Mouse (Mus musculus) hindbrain, embryonic 15.5 days (tissue): ENCODE results near the gene Arhgap15. TPM values are rescaled to one million over a fixed set of nuclear protein-coding genes. Genes with fewer than 3 reads are reported as not detected.

Source experiments
- ATAC-seq: fragments of 200-750 bp; cut with Nextera tagmentation; 2 replicates; pipeline ENCODE4 v1.8.0; 2017; ENCODE audit warnings: low read depth, moderate number of reproducible peaks, moderate TSS enrichment; ENCODE audit not compliant: low FRiP score
- H3K27ac ChIP-seq: fragments of 300-500 bp; sonication (generic); replicated peaks from 2 replicates; pipeline ENCODE4 v1.5.1; 2015; ENCODE audit warnings: mild to moderate bottlenecking, inconsistent platforms
- H3K27me3 ChIP-seq: fragments of 300-500 bp; sonication (generic); 2 replicates; pipeline ENCODE4 v1.6.1; 2015; ENCODE audit warnings: control low read depth, inconsistent platforms
- H3K36me3 ChIP-seq: fragments of 300-500 bp; sonication (generic); 2 replicates; pipeline ENCODE4 v1.6.1; 2015; ENCODE audit warnings: control low read depth, inconsistent platforms
- H3K4me1 ChIP-seq: fragments of 300-500 bp; sonication (generic); replicated peaks from 2 replicates; pipeline ENCODE4 v1.6.1; 2015; ENCODE audit warnings: control low read depth, inconsistent platforms
- H3K4me2 ChIP-seq: fragments of 300-500 bp; sonication (generic); 2 replicates; pipeline ENCODE4 v1.6.1; 2015; ENCODE audit warnings: moderate library complexity, mild to moderate bottlenecking, inconsistent platforms
- H3K4me3 ChIP-seq: fragments of 300-500 bp; sonication (generic); 2 replicates; pipeline ENCODE4 v1.5.1; 2015; ENCODE audit warnings: mild to moderate bottlenecking, inconsistent platforms
- H3K9ac ChIP-seq: fragments of 300-500 bp; sonication (generic); 2 replicates; pipeline ENCODE4 v1.6.1; 2015; ENCODE audit warnings: inconsistent platforms
- H3K9me3 ChIP-seq: fragments of 300-500 bp; sonication (generic); 2 replicates; pipeline ENCODE4 v1.6.1; 2016; ENCODE audit warnings: control low read depth, inconsistent platforms
- WGBS: fragments of 180-500 bp; shearing (Covaris S2); methylation state at CpG from one replicate; pipeline ENCODE4 v1.1.7; 2015; 5-methylcytosine and 5-hydroxymethylcytosine counted together
- polyA plus RNA-seq: library from polyadenylated mRNA; unstranded; fragments of >200 nt; fragmentation: Nextera tagmentation; extraction: Ambion mirVana; gene quantifications from 2 replicates; pipeline ENCODE4 v1.2.1, GENCODE M21; 2015

Arhgap15 gene
- polyA plus RNA-seq, 1 experiment from 2014 or later: 3.3 TPM

DNA sequence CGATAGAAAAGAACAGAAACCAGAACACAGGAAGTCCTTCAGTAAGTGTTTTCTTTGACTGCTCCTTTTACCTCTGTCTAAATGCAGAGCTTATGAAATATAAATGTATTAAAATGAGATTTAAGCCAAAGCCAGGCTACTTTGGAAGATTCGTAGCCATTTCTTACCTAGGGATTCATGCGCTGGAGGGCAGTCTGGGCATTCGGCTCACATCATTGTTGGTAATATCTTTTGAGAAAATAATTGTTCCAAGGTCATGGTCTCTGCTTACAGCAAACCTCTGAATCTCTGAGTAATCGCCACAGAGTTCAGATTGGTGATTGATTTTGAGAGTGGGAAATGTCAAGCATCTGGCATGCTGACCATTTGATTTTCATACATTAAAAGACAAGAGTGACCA is 316.4 kb downstream of the Arhgap15 start:
- no peak overlapping the region for H3K27ac ChIP-seq
- no peaks in the 10 kb centered on the region for H3K27me3 ChIP-seq
- H3K36me3 ChIP-seq: no peaks in the 10 kb centered on the region
- H3K4me3 ChIP-seq: no peak overlapping the region
- 83% methylated on average over 5 of the region's 5 CpGs for WGBS
- no peaks in the 10 kb centered on the region for H3K4me1 ChIP-seq
- no peak for ATAC-seq
- H3K9ac ChIP-seq: no peak overlapping the region
- no peak overlapping the region for H3K4me2 ChIP-seq
- no peaks in the 10 kb centered on the region for H3K9me3 ChIP-seq

- no peak overlapping the region for H3K4me3 ChIP-seq
- H3K27me3 ChIP-seq: no peaks in the 10 kb centered on the region
- WGBS: 64% methylated on average over 7 of the region's 7 CpGs
- H3K27ac ChIP-seq: no peak overlapping the region
- no peak for ATAC-seq
- H3K9ac ChIP-seq: no peak overlapping the region
- H3K4me2 ChIP-seq: no peak overlapping the region
- H3K9me3 ChIP-seq: no peaks in the 10 kb centered on the region
- H3K36me3 ChIP-seq: no peaks in the 10 kb centered on the region
- H3K4me1 ChIP-seq: no peaks in the 10 kb centered on the region
Measured at GRCm38 (mm10) chr2:44068151-44068840, 319.7 kb downstream of the Arhgap15 start.

DNA sequence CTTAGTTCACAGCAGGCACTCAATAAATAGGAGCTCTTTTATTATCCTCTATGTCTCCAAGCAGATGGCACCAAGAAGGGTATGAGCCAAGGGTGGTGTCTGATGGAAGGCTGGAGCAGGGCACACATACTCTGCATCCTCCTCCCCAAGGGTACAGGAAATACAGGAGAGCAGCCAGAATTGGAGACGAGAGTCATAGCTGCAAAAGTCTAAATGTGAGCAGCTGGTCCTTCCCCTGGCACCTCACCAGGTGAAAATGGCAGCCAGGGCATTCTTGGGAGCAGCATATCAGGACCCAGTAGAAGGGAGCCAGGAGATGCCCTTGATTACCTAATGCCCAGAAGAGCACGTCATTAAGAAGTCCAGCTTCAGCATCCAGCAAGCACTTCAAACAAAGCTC is 320.3 kb downstream of the Arhgap15 start:
- Histone ChIP-seq H3K27ac (no peak overlapping the region), H3K27me3 (no peaks in the 10 kb centered on the region), H3K9ac (no peak overlapping the region), H3K4me2 (no peak overlapping the region), H3K9me3 (no peaks in the 10 kb centered on the region), H3K4me1 (no peaks in the 10 kb centered on the region), H3K4me3 (no peak overlapping the region), H3K36me3 (no peaks in the 10 kb centered on the region)
- 70% methylated on average over 2 of the region's 2 CpGs for WGBS
- no peak for ATAC-seq

- H3K36me3 ChIP-seq: no peaks in the 10 kb centered on the region
- H3K4me2 ChIP-seq: no peak overlapping the region
- no peak for ATAC-seq
- H3K27ac ChIP-seq: no peak overlapping the region
- no peaks in the 10 kb centered on the region for H3K27me3 ChIP-seq
- no peaks in the 10 kb centered on the region for H3K4me1 ChIP-seq
- H3K9ac ChIP-seq: no peak overlapping the region
- no peaks in the 10 kb centered on the region for H3K9me3 ChIP-seq
- H3K4me3 ChIP-seq: no peak overlapping the region
Measured at GRCm38 (mm10) chr2:44076570-44076969, 327.9 kb downstream of the Arhgap15 start.

DNA sequence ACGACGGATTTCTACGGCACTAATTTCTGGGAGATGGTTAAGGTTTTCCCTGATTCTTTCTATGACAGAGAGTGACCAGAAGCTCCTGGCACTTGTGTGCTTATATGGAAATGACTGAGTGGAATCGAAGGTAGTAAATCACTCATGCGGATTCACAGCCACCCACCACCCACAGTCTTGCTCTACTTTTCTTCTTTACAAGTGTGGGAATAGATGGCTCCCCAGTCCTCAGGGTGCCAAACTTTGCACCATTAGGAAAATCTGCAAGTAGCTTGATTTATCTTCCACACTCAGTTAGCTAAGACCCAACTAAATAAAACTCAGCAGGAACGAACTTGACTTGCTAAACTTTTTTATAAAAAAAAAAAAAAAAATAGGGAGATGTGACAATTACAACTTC is 331.9 kb downstream of the Arhgap15 start:
- no peak overlapping the region for H3K9ac ChIP-seq
- H3K36me3 ChIP-seq: no peaks in the 10 kb centered on the region
- no peaks in the 10 kb centered on the region for H3K4me1 ChIP-seq
- H3K27ac ChIP-seq: no peak overlapping the region
- H3K9me3 ChIP-seq: no peaks in the 10 kb centered on the region
- no peak overlapping the region for H3K4me2 ChIP-seq
- H3K4me3 ChIP-seq: no peak overlapping the region
- no peaks in the 10 kb centered on the region for H3K27me3 ChIP-seq
- no peak for ATAC-seq
- 82% methylated on average over 6 of the region's 6 CpGs for WGBS

DNA sequence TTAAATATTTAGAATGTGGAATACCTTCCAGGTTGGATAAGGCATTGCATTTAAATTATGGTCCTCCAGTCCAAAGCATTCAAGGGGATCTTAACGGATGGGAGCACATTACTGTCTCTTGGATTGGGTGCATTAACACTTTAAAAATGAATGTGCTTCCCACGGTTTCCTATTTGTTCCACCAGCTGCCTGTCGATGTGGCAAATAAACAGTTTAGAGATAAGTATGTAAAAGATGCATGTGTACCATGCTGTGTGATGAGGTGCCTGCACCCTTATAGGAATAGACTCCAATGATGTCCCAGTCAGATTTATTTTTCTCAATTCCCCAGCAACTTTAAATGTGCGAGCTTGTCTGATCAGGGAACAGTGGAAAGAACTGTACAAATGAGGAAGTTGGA is 332.6 kb downstream of the Arhgap15 start:
- Histone ChIP-seq H3K27me3 (no peaks in the 10 kb centered on the region), H3K4me2 (no peak overlapping the region), H3K9ac (no peak overlapping the region), H3K4me3 (no peak overlapping the region), H3K9me3 (no peaks in the 10 kb centered on the region), H3K36me3 (no peaks in the 10 kb centered on the region), H3K27ac (no peak overlapping the region), H3K4me1 (no peaks in the 10 kb centered on the region)
- WGBS: 70% methylated on average over 4 of the region's 4 CpGs
- no peak for ATAC-seq

DNA sequence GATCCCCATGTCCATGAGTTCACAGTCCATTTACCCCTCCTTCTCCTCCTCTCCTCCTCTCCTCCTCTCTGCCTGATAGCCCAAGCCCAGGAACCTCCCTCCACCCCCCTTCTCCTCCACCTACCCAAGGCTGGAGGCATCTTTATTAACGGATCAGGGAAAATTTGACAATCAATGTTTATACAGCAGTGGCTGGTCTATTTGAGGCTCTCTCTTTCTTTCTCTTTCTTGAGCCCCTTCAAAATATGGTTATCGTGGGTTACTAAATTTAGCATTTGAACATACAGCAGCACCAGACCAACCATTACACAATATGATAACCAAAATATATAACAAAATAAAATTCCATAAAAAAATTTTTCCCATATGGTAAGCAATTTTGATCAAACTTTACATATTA is 335.8 kb downstream of the Arhgap15 start:
- Histone ChIP-seq H3K4me1 (no peaks in the 10 kb centered on the region), H3K36me3 (no peaks in the 10 kb centered on the region), H3K9ac (no peak overlapping the region), H3K4me3 (no peak overlapping the region), H3K27ac (no peak overlapping the region), H3K4me2 (no peak overlapping the region), H3K9me3 (no peaks in the 10 kb centered on the region), H3K27me3 (no peaks in the 10 kb centered on the region)
- 76% methylated on average over 2 of the region's 2 CpGs for WGBS
- no peak for ATAC-seq

DNA sequence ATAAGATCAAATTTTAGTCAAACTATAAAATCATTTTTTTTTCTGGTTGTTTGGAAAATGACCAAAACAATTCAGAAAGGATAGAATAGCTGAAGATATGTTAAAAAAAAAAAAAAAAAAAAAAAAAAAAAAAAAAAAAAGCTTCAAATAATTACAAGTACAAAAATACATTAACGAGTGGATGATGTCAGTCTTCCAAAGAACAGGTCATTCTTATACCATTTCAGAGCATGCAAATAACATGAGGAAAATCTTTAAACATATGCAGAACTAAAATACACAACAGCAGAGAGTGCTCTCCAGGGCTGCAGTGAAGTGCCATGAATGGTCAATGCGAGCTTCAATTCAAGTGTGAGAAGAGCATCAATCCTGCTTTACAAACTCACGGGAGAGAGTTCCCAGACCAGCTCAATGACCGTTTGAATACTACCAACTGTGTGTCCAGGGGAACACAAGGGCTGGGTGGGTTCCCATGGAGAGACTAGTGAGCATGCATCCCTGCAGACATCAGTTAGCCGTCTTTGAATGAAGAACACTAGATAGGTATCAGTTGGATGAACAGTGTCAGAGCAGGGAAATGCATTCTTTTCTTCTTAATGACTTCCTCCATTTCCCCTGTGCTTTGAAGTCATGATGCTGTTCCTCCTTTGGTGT is 337.9 kb downstream of the Arhgap15 start:
- H3K27me3 ChIP-seq: no peaks in the 10 kb centered on the region
- no peaks in the 10 kb centered on the region for H3K36me3 ChIP-seq
- no peak overlapping the region for H3K27ac ChIP-seq
- H3K4me3 ChIP-seq: no peak overlapping the region
- H3K9ac ChIP-seq: no peak overlapping the region
- no peak overlapping the region for H3K4me2 ChIP-seq
- WGBS: 29% methylated on average over 5 of the region's 5 CpGs
- no peak for ATAC-seq
- H3K9me3 ChIP-seq: no peaks in the 10 kb centered on the region
- H3K4me1 ChIP-seq: no peaks in the 10 kb centered on the region

DNA sequence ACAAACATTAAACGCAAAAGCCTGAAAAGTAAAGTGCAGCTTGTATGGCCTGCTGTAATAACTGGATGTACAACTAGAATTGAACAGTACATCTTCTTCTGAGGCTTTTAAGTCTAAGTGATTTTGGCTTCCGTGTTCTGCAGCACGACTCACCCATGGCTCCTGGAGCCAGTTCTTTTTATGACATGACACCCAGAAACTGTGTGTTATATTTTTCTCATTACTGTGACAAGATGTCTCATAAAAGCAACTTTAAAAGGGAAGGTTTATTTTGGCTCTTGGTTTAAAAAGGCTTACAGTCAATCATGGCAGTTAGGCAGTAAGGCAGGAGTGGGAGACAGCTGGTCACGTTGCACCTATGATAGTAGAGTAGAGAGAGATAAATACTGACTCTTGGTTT is 349.9 kb downstream of the Arhgap15 start:
- Histone ChIP-seq H3K4me1 (no peaks in the 10 kb centered on the region), H3K9me3 (no peaks in the 10 kb centered on the region; the same call in 1 of the 2 replicates), H3K27ac (no peak overlapping the region), H3K4me3 (no peak overlapping the region), H3K36me3 (no peaks in the 10 kb centered on the region), H3K9ac (no peak overlapping the region), H3K27me3 (no peaks in the 10 kb centered on the region), H3K4me2 (no peak overlapping the region)
- no peak for ATAC-seq
- 94% methylated on average over 4 of the region's 4 CpGs for WGBS

- no peak overlapping the region for H3K27ac ChIP-seq
- no peak overlapping the region for H3K9ac ChIP-seq
- no peaks in the 10 kb centered on the region for H3K27me3 ChIP-seq
- peaks cover 10% of the 10 kb centered on the region for H3K4me1 ChIP-seq
- no peak overlapping the region for H3K4me2 ChIP-seq
- ATAC-seq: no peak
- H3K4me3 ChIP-seq: no peak overlapping the region
- no peaks in the 10 kb centered on the region; the same call in 1 of the 2 replicates for H3K9me3 ChIP-seq
- H3K36me3 ChIP-seq: no peaks in the 10 kb centered on the region
- 72% methylated on average over 6 of the region's 6 CpGs for WGBS
Measured at GRCm38 (mm10) chr2:44102351-44102750, 353.7 kb downstream of the Arhgap15 start.

DNA sequence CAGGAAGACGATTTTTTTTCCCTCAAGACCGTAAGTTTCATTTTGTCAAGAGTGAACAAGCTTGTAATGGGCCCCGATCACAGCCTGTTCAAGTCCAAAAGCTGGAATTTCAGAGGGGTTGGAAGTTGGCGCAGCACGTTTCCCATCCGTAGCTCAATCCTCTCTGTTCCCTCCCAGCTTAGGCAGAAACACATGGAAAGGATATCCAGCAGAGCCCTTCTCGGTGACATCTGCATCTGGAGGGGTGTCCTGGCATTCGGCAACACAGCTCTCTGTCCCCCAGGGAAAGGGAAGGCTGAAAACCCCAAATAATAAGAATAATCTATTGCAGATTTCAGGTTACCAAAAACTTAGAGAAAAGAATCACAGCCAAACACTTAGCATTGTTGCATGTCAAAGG is 354.7 kb downstream of the Arhgap15 start:
- no peak for ATAC-seq
- Histone ChIP-seq H3K27ac (no peak overlapping the region), H3K9ac (no peak overlapping the region), H3K9me3 (no peaks in the 10 kb centered on the region), H3K27me3 (no peaks in the 10 kb centered on the region), H3K4me3 (no peak overlapping the region), H3K4me2 (no peak overlapping the region), H3K4me1 (peaks cover 10% of the 10 kb centered on the region), H3K36me3 (no peaks in the 10 kb centered on the region)
- 85% methylated on average over 8 of the region's 8 CpGs for WGBS

GRCm38 (mm10) chr2:44103742-44104141 is 355.1 kb downstream of the Arhgap15 start:
- H3K4me1 ChIP-seq: peaks cover 10% of the 10 kb centered on the region
- no peak for ATAC-seq
- no peaks in the 10 kb centered on the region for H3K27me3 ChIP-seq
- WGBS: 81% methylated on average over 5 of the region's 5 CpGs
- no peak overlapping the region for H3K27ac ChIP-seq
- H3K9me3 ChIP-seq: no peaks in the 10 kb centered on the region
- H3K9ac ChIP-seq: no peak overlapping the region
- H3K4me2 ChIP-seq: no peak overlapping the region
- no peak overlapping the region for H3K4me3 ChIP-seq
- H3K36me3 ChIP-seq: no peaks in the 10 kb centered on the region
